Mouse (Mus musculus) urinary bladder, postnatal 36 days (tissue): ENCODE results near the gene Opcml.

ENCODE experiments used
- DNase-seq, 2 experiments: peaks; one replicate each; pipeline ENCODE4 v3.0.0; 2022; ENCODE audit warnings: low spot score in 2 of 2, mixed read lengths in 1 of 2

Opcml gene

DNA sequence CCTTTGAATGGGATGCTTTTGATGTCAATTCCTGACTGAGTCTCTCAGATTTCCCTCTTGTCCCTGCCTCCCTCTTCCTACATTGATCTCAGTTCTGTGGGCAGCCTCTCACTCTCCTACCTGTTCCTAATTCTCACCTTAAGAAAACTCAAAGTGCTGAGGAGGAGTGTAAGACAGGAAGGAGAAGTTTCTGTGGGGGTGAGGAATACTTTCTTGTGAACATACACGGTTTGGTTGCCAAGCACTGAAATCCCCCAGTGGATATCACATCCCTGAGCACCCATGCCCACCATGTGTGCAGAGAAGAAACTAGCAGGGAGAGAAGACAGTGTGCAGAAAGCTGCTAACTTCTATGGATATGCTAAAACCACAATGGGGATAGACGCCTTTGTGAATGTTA is 1141.5 kb downstream of the Opcml start:
- no peak for DNase-seq

DNA sequence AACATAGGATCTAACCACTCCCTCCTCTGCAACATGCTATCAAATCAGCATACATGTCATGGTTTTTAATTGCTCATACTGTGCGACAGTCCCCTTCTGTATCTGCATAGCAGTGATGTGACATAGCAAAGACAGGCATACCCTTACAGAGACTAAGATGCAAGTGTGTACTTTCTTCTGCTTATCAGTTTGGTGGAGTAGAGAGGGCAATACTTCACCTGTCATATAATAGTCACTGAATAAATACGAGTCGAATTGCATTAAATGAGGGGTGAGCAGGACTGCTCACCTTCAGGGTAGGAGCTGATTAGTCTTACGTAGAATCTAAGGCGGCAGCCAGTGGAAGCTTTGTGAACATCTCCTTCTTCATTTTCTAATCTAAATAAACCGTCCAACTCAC is 1146.6 kb downstream of the Opcml start:
- no peak for DNase-seq

DNA sequence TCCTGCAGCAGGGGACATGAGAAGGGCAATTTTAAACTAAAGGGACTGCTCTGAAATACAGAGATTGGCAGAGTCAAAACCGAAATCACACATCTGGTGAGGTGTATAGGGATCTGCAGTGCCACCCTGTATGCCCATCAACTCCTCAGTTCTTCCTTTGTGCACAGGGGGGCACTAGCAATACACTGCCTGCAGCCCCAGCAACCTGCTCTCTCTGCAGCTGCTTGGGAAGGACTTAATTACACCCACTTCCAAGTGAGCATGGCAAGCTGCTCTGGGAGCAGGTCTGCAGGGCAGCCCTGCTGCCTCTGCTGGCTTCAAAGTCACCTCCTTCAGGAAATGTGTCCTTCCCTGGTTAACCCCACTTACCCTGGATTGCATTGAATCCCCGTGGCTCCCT is 1147.4 kb downstream of the Opcml start:
- DNase-seq, result no peak

GRCm38 (mm10) chr9:28940901-28941300 is 1150.3 kb downstream of the Opcml start:
- DNase-seq, result no peak

GRCm38 (mm10) chr9:28969455-28969854 is 1178.9 kb downstream of the Opcml start:
- DNase-seq, result no peak
